Mouse (Mus musculus): Measurements from ENCODE around the gene Dppa3. TPM values are rescaled to one million over a fixed set of nuclear protein-coding genes. Genes with fewer than 3 reads are reported as not detected.

Gene Dppa3
- not detected in 2 replicates for polyA plus RNA-seq (2015; fragmentation: Nextera tagmentation; extraction: Ambion mirVana)

DNA sequence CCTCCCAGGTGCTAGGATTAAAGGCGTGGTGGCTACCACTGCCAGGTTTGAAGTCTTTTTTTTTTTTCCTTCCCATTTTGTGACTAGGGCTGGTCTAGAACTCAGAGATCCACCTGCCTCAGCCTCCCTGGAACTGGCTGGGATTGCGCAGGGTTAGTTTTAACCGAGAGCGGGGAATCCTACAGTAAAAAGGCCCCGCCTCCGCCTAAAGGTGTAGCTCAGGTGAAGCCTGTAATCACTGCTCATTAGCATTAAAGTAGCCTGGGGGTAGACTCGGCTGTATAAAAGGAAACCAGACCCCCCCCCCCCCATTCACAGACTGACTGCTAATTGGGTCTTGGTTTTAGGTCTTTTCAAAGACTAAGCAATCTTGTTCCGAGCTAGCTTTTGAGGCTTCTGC, at the start of gene Dppa3:
TSS of gene Dppa3 (plus strand) at position 301 of the 400 bp plus-strand sequence.

DNA sequence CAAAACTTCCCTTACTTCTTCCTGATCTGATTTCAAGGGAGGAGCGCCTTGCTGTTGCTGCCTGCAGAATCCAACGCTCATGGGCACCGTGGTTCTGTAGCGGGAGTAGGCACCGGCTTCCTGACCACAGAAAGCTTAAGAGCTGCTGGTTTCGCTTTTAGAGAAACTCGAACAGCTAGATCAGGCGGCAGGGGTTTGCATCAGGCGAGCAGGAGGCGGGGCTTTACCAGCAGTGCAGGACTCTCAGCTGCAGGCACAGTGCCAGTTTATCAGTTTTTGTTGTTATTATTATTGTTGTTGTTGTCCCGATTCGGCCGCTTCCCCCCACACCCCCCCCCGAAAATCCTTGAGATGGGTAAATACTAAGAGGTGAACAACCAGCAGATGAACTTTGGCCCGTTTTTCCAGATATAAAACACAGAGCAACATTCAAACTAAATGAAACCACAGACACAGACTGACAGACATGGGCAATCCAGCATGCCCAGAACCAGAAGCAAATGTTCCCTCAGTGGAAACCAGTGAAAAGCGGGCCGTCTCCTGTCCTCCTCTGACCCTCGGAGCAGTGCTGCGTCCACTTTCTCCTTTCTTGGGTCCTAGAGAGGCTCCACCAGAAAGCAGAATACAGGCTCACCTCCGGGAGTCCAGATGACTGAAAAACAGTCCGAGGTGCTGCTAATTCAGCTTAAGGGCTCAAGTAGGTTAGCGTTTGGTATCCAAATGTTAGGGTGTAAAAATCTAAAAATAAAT, 23.8 kb upstream of the Dppa3 start, which contains the start of gene Apobec1:
TSS of gene Apobec1 (minus strand) at position 203 of the 750 bp plus-strand sequence.

DNA sequence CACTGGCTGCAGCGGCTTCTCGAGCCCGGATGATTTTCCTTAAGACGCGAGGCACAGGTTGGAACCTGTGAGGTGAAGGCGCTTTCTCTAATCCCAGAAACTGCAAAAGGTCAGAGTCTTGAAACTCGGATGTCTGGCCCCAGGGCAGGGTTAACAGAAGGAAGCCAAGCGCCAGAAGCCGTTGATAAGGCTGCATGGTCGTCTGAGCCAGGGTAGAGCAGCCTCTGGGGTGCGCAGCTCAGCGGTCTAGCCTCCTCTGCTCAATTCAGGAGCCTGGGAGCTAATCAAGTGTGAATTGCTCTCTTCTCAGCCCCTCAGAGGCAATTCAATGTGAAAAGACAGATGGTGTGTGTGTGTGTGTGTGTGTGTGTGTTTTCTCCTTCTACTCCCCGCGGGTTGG, 16.4 kb upstream of the Dppa3 start, which contains the start of gene Gdf3:
TSS of gene Gdf3 (minus strand) at position 317 of the 400 bp plus-strand sequence.

Other genes with a start within 250 kb of the Dppa3 start
- gene Rimklb, start 127.6 kb upstream of the Dppa3 start, polyA plus RNA-seq (2015; fragmentation: Nextera tagmentation; extraction: Ambion mirVana): 0.38 and 0.48 TPM in 2 replicates
- 270 and 326 TPM in 2 replicates for gene Mfap5, start 120.6 kb upstream of the Dppa3 start, polyA plus RNA-seq (2015; fragmentation: Nextera tagmentation; extraction: Ambion mirVana)
- gene Aicda, start 72.6 kb upstream of the Dppa3 start, polyA plus RNA-seq (2015; fragmentation: Nextera tagmentation; extraction: Ambion mirVana): not detected in 2 replicates
- gene Apobec1, start 24.0 kb upstream of the Dppa3 start, polyA plus RNA-seq (2015; fragmentation: Nextera tagmentation; extraction: Ambion mirVana): 2.3 and 3.5 TPM in 2 replicates
- gene Gdf3, start 16.3 kb upstream of the Dppa3 start, polyA plus RNA-seq (2015; fragmentation: Nextera tagmentation; extraction: Ambion mirVana): not detected in 2 replicates
- gene Nanog, start 81.1 kb downstream of the Dppa3 start, polyA plus RNA-seq (2015; fragmentation: Nextera tagmentation; extraction: Ambion mirVana): 0.06 TPM in 1 of 2 replicates, not detected in the other
- 1.9 and 2.5 TPM in 2 replicates for gene Slc2a3, start 175.2 kb downstream of the Dppa3 start, polyA plus RNA-seq (2015; fragmentation: Nextera tagmentation; extraction: Ambion mirVana)
- gene Foxj2, start 193.5 kb downstream of the Dppa3 start, polyA plus RNA-seq (2015; fragmentation: Nextera tagmentation; extraction: Ambion mirVana): 4.7 TPM in 2 replicates
- 3.0 and 4.0 TPM in 2 replicates for gene C3ar1, start 229.8 kb downstream of the Dppa3 start, polyA plus RNA-seq (2015; fragmentation: Nextera tagmentation; extraction: Ambion mirVana)
- gene Necap1, start 248.1 kb downstream of the Dppa3 start, polyA plus RNA-seq (2015; fragmentation: Nextera tagmentation; extraction: Ambion mirVana): 37.1 and 37.5 TPM in 2 replicates